Comparison of ENCODE assay signal across 8 mouse cellular contexts in the genomic region with DNA sequence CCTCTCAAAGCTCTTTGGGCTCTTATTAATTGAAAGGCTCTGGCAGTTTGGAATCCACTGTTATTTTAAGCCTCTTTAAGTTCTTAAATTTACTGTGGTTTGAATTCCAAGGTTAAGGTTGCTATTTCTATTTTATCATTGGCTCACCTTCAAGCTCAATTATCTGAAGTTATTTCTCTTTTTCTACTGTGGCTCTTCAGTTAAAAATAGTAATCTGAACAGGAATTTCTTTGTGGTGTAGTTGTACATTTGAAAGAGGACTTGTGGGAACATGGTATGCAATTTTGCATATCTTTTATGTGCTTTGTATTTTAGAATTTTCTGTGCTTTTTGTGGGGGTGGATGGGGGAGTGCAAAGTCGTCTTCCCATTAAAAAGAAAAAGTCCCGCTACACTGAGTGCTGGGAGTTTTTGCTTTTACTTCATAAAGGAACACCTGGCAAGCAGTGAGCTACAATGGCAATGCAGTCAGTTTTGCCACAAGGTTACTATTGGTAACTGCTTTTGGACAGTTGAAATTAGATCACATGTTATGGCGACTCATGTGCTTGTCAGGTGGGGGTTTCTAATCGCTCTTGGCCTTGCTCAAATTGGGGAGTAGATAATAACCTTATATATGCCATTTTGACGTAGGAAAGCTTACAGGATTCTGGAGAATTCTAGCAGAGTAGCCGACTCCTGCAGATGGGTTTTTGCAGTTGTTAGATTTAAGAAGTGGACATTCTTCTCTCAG. TPM values are rescaled to one million over a fixed set of nuclear protein-coding genes. Genes with fewer than 3 reads are reported as not detected.
DNase-seq lines count a peak whose midpoint lies in the region; ATAC-seq and TF ChIP-seq lines count a peak whose summit lies in the region.

No protein-coding gene starts in this region.

- ATAC-seq in kidney, embryonic 15.5 days (replicated peaks; ENCODE audit: low FRiP score) = no peak
- ATAC-seq in midbrain, postnatal 0 days (ENCODE audit: low FRiP score) = no peak

- peak overlapping the region; percentile 68 for H3K4me2 ChIP-seq in kidney, embryonic 15.5 days
- H3K4me2 ChIP-seq in midbrain, postnatal 0 days (ENCODE audit: low read depth, low read length, poor library complexity, severe bottlenecking) = peak overlapping the region; percentile 71

- no peak for DNase-seq in kidney, postnatal 4 days
- DNase-seq in c-Kit-positive CD71-positive TER-119-positive erythroid progenitor cells, embryonic 14.5 days (ENCODE audit: low spot score) = peak; percentile 36
- peak; percentile 57 for DNase-seq in induced T-regulatory cell, adult 2 months (ENCODE audit: low read depth)
- no peak for DNase-seq in midbrain, postnatal 0 days (ENCODE audit: low spot score)
- DNase-seq in layer of hippocampus, postnatal 10 days (ENCODE audit: low spot score in 2 of 2) = no peak
- no peak for DNase-seq in left cerebral cortex, adult 11 months (ENCODE audit: low spot score)
- DNase-seq in layer of hippocampus, adult 9-11 months = no peak

- WGBS in kidney, embryonic 15.5 days = 48% methylated on average over 6 of the region's 6 CpGs
- 45% methylated on average over 6 of the region's 6 CpGs for WGBS in midbrain, postnatal 0 days

- peak overlapping the region; percentile 73 for H3K4me3 ChIP-seq in kidney, embryonic 15.5 days (replicated peaks)
- H3K4me3 ChIP-seq in midbrain, postnatal 0 days (ENCODE audit: low read depth, low read length) = peak overlapping the region; percentile 94; the same call in 1 of the 2 replicates

- H3K4me1 ChIP-seq in kidney, embryonic 15.5 days = peaks cover 40% of the 10 kb centered on the region
- peaks cover 21% of the 10 kb centered on the region; the same call in 1 of the 2 replicates for H3K4me1 ChIP-seq in midbrain, postnatal 0 days (ENCODE audit: insufficient read depth, low read length)

- peaks cover 13% of the 10 kb centered on the region for H3K36me3 ChIP-seq in kidney, embryonic 15.5 days
- no peaks in the 10 kb centered on the region for H3K36me3 ChIP-seq in midbrain, postnatal 0 days (ENCODE audit: insufficient read depth, low read length)

- TF ChIP-seq CTCF in midbrain, postnatal 0 days (IDR thresholded peaks at IDR 0.05) = no peak

- H3K27ac ChIP-seq in kidney, embryonic 15.5 days = 0 out of 2 replicates have a peak overlapping the region, but pooled peaks have one; percentile 39
- no peak overlapping the region for H3K27ac ChIP-seq in midbrain, postnatal 0 days (ENCODE audit: low read depth, low read length)

- H3K9me3 ChIP-seq in kidney, embryonic 15.5 days (replicated peaks) = no peaks in the 10 kb centered on the region
- H3K9me3 ChIP-seq in midbrain, postnatal 0 days (ENCODE audit: low read length) = no peaks in the 10 kb centered on the region

- no peaks in the 10 kb centered on the region for H3K27me3 ChIP-seq in kidney, embryonic 15.5 days
- H3K27me3 ChIP-seq in midbrain, postnatal 0 days (ENCODE audit: insufficient read depth, low read length) = no peaks in the 10 kb centered on the region

- H3K9ac ChIP-seq in kidney, embryonic 15.5 days = peak overlapping the region; percentile 97; the same call in 1 of the 2 replicates
- no peak overlapping the region for H3K9ac ChIP-seq in midbrain, postnatal 0 days (replicated peaks; ENCODE audit: low read length, poor library complexity, severe bottlenecking)

RNA-seq across cellular contexts. Expression of a gene that starts 2.6 kb away (rescaled TPM):
- 11.2 and 12.2 TPM in 2 replicates for polyA plus RNA-seq in kidney, embryonic 15.5 days (2015; fragmentation: Nextera tagmentation; extraction: Ambion mirVana)
- 29.0 and 32.9 TPM in 2 replicates for total RNA-seq in midbrain, postnatal 0 days (2014; rRNA removed)
- polyA plus RNA-seq in midbrain, postnatal 0 days (2015; fragmentation: Nextera tagmentation; extraction: Ambion mirVana) = 10.7 and 13.4 TPM in 2 replicates
- 10 to 100 TPM; 37.2 to 37.7 TPM for total RNA-seq in layer of hippocampus, postnatal 10 days (2021)

RNA-seq across cellular contexts. Expression of a gene that starts 57.1 kb away (rescaled TPM):
- 8.1 and 9.0 TPM in 2 replicates for polyA plus RNA-seq in kidney, embryonic 15.5 days (2015; fragmentation: Nextera tagmentation; extraction: Ambion mirVana)
- total RNA-seq in midbrain, postnatal 0 days (2014; rRNA removed) = 49.5 and 57.3 TPM in 2 replicates
- polyA plus RNA-seq in midbrain, postnatal 0 days (2015; fragmentation: Nextera tagmentation; extraction: Ambion mirVana) = 19.9 and 20.6 TPM in 2 replicates
- total RNA-seq in layer of hippocampus, postnatal 10 days (2021) = 10 to 100 TPM; 83.0 to 89.2 TPM

Comparison
In these comparisons a context has a peak if more than half of its experiments do, and no peak if none do; other contexts are left out.
1. DNase-seq: peak in c-Kit-positive CD71-positive TER-119-positive erythroid progenitor cells, embryonic 14.5 days (single experiment) and induced T-regulatory cell, adult 2 months (single experiment); none in kidney, postnatal 4 days (0 of 2), midbrain, postnatal 0 days (single experiment), layer of hippocampus, postnatal 10 days (0 of 2), left cerebral cortex, adult 11 months (single experiment) and layer of hippocampus, adult 9-11 months (single experiment).